Mouse (Mus musculus): ENCODE measurements around the gene 1810043G02Rik. TPM values are rescaled to one million over a fixed set of nuclear protein-coding genes. Genes with fewer than 3 reads are reported as not detected.
"Not testable (repeated sequence)": the region's sequence is repeated elsewhere in the genome, so short reads cannot be mapped to it uniquely, and the experiment has no call there.

1810043G02Rik gene
- polyA plus RNA-seq, 1 experiment from 2014 or later: 35.1 TPM

DNA sequence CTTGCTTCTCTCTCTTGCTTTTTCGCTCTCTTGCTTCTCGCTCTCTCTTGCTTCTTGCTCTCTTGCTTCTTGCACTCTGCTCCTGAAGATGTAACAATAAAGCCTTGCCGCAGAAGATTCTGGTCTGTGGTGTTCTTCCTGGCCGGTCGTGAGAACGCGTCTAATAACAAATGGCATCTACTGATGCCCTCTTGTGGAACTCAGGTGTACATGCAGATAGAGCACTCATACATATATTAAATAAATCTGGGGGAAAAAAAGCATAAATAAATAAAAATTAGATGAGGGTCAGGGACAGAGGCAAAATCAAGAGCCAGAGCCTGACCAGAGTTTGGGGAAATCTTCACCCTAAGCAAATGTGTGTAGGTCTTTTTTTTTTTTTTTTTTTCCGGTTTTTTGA lies 47.1 kb downstream of the 1810043G02Rik start:
- not testable (repeated sequence) for H3K4me2 ChIP-seq (replicated peaks); H3K9me3 ChIP-seq; H3K4me1 ChIP-seq; H3K27me3 ChIP-seq; H3K9ac ChIP-seq; ATAC-seq (ENCODE audit: insufficient number of reproducible peaks, insufficient read depth, low FRiP score, low TSS enrichment); H3K27ac ChIP-seq; H3K36me3 ChIP-seq; H3K4me3 ChIP-seq
- WGBS: 74% methylated on average over 6 of the region's 8 CpGs

DNA sequence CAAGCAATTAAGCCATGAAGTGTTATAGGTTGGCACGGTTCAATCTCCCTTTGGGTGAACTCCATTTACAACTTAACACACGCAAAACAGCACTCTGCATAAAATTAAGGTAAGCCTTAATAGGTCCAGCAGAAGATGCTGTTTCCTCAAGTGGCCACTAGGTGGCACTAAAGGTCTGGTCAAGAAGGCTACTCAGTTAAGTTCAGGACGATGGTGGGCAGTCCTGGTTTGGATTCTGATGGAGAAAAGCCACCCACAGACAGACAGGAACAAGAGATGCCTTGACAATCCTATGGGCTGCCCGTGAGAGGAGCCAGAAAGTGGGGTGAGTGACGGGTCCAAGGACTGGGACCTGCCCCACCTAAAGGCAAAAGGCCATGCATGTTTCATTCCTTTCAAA lies 49.8 kb downstream of the 1810043G02Rik start:
- no peaks in the 10 kb centered on the region for H3K4me1 ChIP-seq
- H3K27me3 ChIP-seq: no peaks in the 10 kb centered on the region
- 6% methylated on average over 5 of the region's 5 CpGs for WGBS
- no peak overlapping the region for H3K4me3 ChIP-seq
- no peak overlapping the region for H3K9ac ChIP-seq
- H3K9me3 ChIP-seq: no peaks in the 10 kb centered on the region
- no peak overlapping the region for H3K4me2 ChIP-seq (replicated peaks)
- no peaks in the 10 kb centered on the region for H3K36me3 ChIP-seq
- H3K27ac ChIP-seq: no peak overlapping the region
- 0 out of 2 replicates have a peak, but pooled peaks have one; percentile 41 for ATAC-seq (ENCODE audit: insufficient number of reproducible peaks, insufficient read depth, low FRiP score, low TSS enrichment)

- no peak for ATAC-seq (ENCODE audit: insufficient number of reproducible peaks, insufficient read depth, low FRiP score, low TSS enrichment)
- 54% methylated on average over 1 of the region's 1 CpGs for WGBS
- Histone ChIP-seq H3K36me3 (no peaks in the 10 kb centered on the region), H3K9ac (no peak overlapping the region), H3K4me3 (no peak overlapping the region), H3K4me2 (replicated peaks) (no peak overlapping the region), H3K27me3 (no peaks in the 10 kb centered on the region), H3K27ac (no peak overlapping the region), H3K9me3 (no peaks in the 10 kb centered on the region), H3K4me1 (no peaks in the 10 kb centered on the region)
Measured at GRCm38 (mm10) chr10:78029080-78029479, 50.8 kb downstream of the 1810043G02Rik start.

- no peak for ATAC-seq (ENCODE audit: insufficient number of reproducible peaks, insufficient read depth, low FRiP score, low TSS enrichment)
- H3K4me1 ChIP-seq: no peaks in the 10 kb centered on the region
- H3K4me3 ChIP-seq: no peak overlapping the region
- no peaks in the 10 kb centered on the region for H3K9me3 ChIP-seq
- WGBS: 80% methylated on average over 2 of the region's 2 CpGs
- H3K9ac ChIP-seq: no peak overlapping the region
- no peak overlapping the region for H3K27ac ChIP-seq
- no peak overlapping the region for H3K4me2 ChIP-seq (replicated peaks)
- H3K36me3 ChIP-seq: no peaks in the 10 kb centered on the region
- H3K27me3 ChIP-seq: no peaks in the 10 kb centered on the region
Measured at GRCm38 (mm10) chr10:78031987-78032386, 53.7 kb downstream of the 1810043G02Rik start.

Other genes with a start within 250 kb of the 1810043G02Rik start
- not detected in 2 replicates for gene Gm18596, start 235.9 kb upstream of the 1810043G02Rik start, polyA plus RNA-seq (2016; fragmentation: Nextera tagmentation; extraction: Ambion mirVana)
- not detected in 2 replicates for gene Gm9736, start 227.2 kb upstream of the 1810043G02Rik start, polyA plus RNA-seq (2016; fragmentation: Nextera tagmentation; extraction: Ambion mirVana)
- gene Gm3233, start 218.8 kb upstream of the 1810043G02Rik start, polyA plus RNA-seq (2016; fragmentation: Nextera tagmentation; extraction: Ambion mirVana): not detected in 2 replicates
- not detected in 2 replicates for gene Gm3238, start 207.2 kb upstream of the 1810043G02Rik start, polyA plus RNA-seq (2016; fragmentation: Nextera tagmentation; extraction: Ambion mirVana)
- gene Gm7138, start 201.6 kb upstream of the 1810043G02Rik start, polyA plus RNA-seq (2016; fragmentation: Nextera tagmentation; extraction: Ambion mirVana): not detected in 2 replicates
- gene Gm3250, start 196.0 kb upstream of the 1810043G02Rik start, polyA plus RNA-seq (2016; fragmentation: Nextera tagmentation; extraction: Ambion mirVana): not detected in 2 replicates
- not detected in 2 replicates for gene Gm7137, start 190.3 kb upstream of the 1810043G02Rik start, polyA plus RNA-seq (2016; fragmentation: Nextera tagmentation; extraction: Ambion mirVana)
- not detected in 2 replicates for gene Gm9639, start 183.4 kb upstream of the 1810043G02Rik start, polyA plus RNA-seq (2016; fragmentation: Nextera tagmentation; extraction: Ambion mirVana)
- not detected in 2 replicates for gene Gm19668, start 179.4 kb upstream of the 1810043G02Rik start, polyA plus RNA-seq (2016; fragmentation: Nextera tagmentation; extraction: Ambion mirVana)
- gene Gm9507, start 166.7 kb upstream of the 1810043G02Rik start, polyA plus RNA-seq (2016; fragmentation: Nextera tagmentation; extraction: Ambion mirVana): not detected in 2 replicates
- gene Gm2696, start 163.8 kb upstream of the 1810043G02Rik start, polyA plus RNA-seq (2016; fragmentation: Nextera tagmentation; extraction: Ambion mirVana): not detected in 2 replicates
- not detected in 2 replicates for gene Krtap10-4, start 151.4 kb upstream of the 1810043G02Rik start, polyA plus RNA-seq (2016; fragmentation: Nextera tagmentation; extraction: Ambion mirVana)
- gene Krtap10-10, start 142.6 kb upstream of the 1810043G02Rik start, polyA plus RNA-seq (2016; fragmentation: Nextera tagmentation; extraction: Ambion mirVana): not detected in 2 replicates
- not detected in 2 replicates for gene Gm36176, start 131.7 kb upstream of the 1810043G02Rik start, polyA plus RNA-seq (2016; fragmentation: Nextera tagmentation; extraction: Ambion mirVana)
- gene Gm10318, start 125.7 kb upstream of the 1810043G02Rik start, polyA plus RNA-seq (2016; fragmentation: Nextera tagmentation; extraction: Ambion mirVana): not detected in 2 replicates
- not detected in 2 replicates for gene Gm3285, start 116.5 kb upstream of the 1810043G02Rik start, polyA plus RNA-seq (2016; fragmentation: Nextera tagmentation; extraction: Ambion mirVana)
- 4.4 and 4.7 TPM in 2 replicates for gene Lrrc3, start 76.0 kb upstream of the 1810043G02Rik start, polyA plus RNA-seq (2016; fragmentation: Nextera tagmentation; extraction: Ambion mirVana)
- gene Trpm2, start 8.0 kb upstream of the 1810043G02Rik start, polyA plus RNA-seq (2016; fragmentation: Nextera tagmentation; extraction: Ambion mirVana): 0.72 and 0.87 TPM in 2 replicates
- gene Pfkl, start 31.6 kb downstream of the 1810043G02Rik start, polyA plus RNA-seq (2016; fragmentation: Nextera tagmentation; extraction: Ambion mirVana): 137 TPM in 2 replicates
- 0.19 and 0.41 TPM in 2 replicates for gene Dnmt3l, start 63.4 kb downstream of the 1810043G02Rik start, polyA plus RNA-seq (2016; fragmentation: Nextera tagmentation; extraction: Ambion mirVana)
- gene Aire, start 65.1 kb downstream of the 1810043G02Rik start, polyA plus RNA-seq (2016; fragmentation: Nextera tagmentation; extraction: Ambion mirVana): 0.17 and 0.42 TPM in 2 replicates
- 2.5 and 2.6 TPM in 2 replicates for gene Icosl, start 90.8 kb downstream of the 1810043G02Rik start, polyA plus RNA-seq (2016; fragmentation: Nextera tagmentation; extraction: Ambion mirVana)
- gene D10Jhu81e, start 191.3 kb downstream of the 1810043G02Rik start, polyA plus RNA-seq (2016; fragmentation: Nextera tagmentation; extraction: Ambion mirVana): 30.3 and 32.8 TPM in 2 replicates
- gene Pwp2, start 206.6 kb downstream of the 1810043G02Rik start, polyA plus RNA-seq (2016; fragmentation: Nextera tagmentation; extraction: Ambion mirVana): 24.2 and 27.0 TPM in 2 replicates

Measured in embryonic facial prominence, embryonic 12.5 days (tissue).